Mouse (Mus musculus): ENCODE results near the gene Ctsg. TPM values are rescaled to one million over a fixed set of nuclear protein-coding genes. Genes with fewer than 3 reads are reported as not detected.
"Not testable (repeated sequence)": the region's sequence is repeated elsewhere in the genome, so short reads cannot be mapped to it uniquely, and the experiment has no call there.

Gene Ctsg
- polyA plus RNA-seq (2015; fragmentation: Nextera tagmentation; extraction: Ambion mirVana), result not detected in 2 replicates

GRCm38 (mm10) chr14:56102386-56102785, at the start of gene Ctsg:
Gene Ctsg (minus strand): TSS chr14:56102574.
- no peaks in the 10 kb centered on the region for H3K4me1 ChIP-seq (ENCODE audit: insufficient read depth, low read length)
- H3K9me3 ChIP-seq (ENCODE audit: low read length), result no peaks in the 10 kb centered on the region
- H3K4me2 ChIP-seq (replicated peaks; ENCODE audit: low read depth, low read length), result no peak within 1 kb of the TSS
- no peak within 1 kb of the TSS for H3K9ac ChIP-seq (replicated peaks; ENCODE audit: low read length)
- WGBS, result 69% methylated on average over 10 of the region's 10 CpGs
- no peaks in the 10 kb centered on the region for H3K27me3 ChIP-seq (ENCODE audit: insufficient read depth, low read length)
- no peak for ATAC-seq (ENCODE audit: low FRiP score, low TSS enrichment)
- no peak within 1 kb of the TSS for H3K4me3 ChIP-seq (ENCODE audit: low read length)
- no peaks in the 10 kb centered on the region for H3K36me3 ChIP-seq (ENCODE audit: insufficient read depth, low read length)
- no peak within 1 kb of the TSS for H3K27ac ChIP-seq (ENCODE audit: low read length)

- H3K9ac ChIP-seq (replicated peaks; ENCODE audit: low read length); H3K27ac ChIP-seq (ENCODE audit: low read length); H3K9me3 ChIP-seq (ENCODE audit: low read length); H3K4me1 ChIP-seq (ENCODE audit: insufficient read depth, low read length); ATAC-seq (ENCODE audit: low FRiP score, low TSS enrichment); H3K36me3 ChIP-seq (ENCODE audit: insufficient read depth, low read length); H3K4me2 ChIP-seq (replicated peaks; ENCODE audit: low read depth, low read length); H3K27me3 ChIP-seq (ENCODE audit: insufficient read depth, low read length); H3K4me3 ChIP-seq (ENCODE audit: low read length): not testable (repeated sequence)
- WGBS, result 81% methylated on average over 1 of the region's 1 CpGs
These were observed 31.3 kb upstream of the Ctsg start for GRCm38 (mm10) chr14:56133675-56134074.

- H3K27me3 ChIP-seq (ENCODE audit: insufficient read depth, low read length); H3K36me3 ChIP-seq (ENCODE audit: insufficient read depth, low read length); H3K9me3 ChIP-seq (ENCODE audit: low read length); H3K27ac ChIP-seq (ENCODE audit: low read length); H3K9ac ChIP-seq (replicated peaks; ENCODE audit: low read length); H3K4me2 ChIP-seq (replicated peaks; ENCODE audit: low read depth, low read length); H3K4me3 ChIP-seq (ENCODE audit: low read length); ATAC-seq (ENCODE audit: low FRiP score, low TSS enrichment); H3K4me1 ChIP-seq (ENCODE audit: insufficient read depth, low read length): not testable (repeated sequence)
- 81% methylated on average over 2 of the region's 2 CpGs for WGBS
These were observed 30.1 kb upstream of the Ctsg start, which contains the start of gene Gzmd for GRCm38 (mm10) chr14:56132508-56132907. Gene Gzmd (minus strand): TSS chr14:56132608.

- Histone ChIP-seq H3K4me2 (replicated peaks; ENCODE audit: low read depth, low read length) (no peak overlapping the region), H3K27me3 (ENCODE audit: insufficient read depth, low read length) (no peaks in the 10 kb centered on the region), H3K27ac (ENCODE audit: low read length) (no peak overlapping the region), H3K9ac (replicated peaks; ENCODE audit: low read length) (no peak overlapping the region), H3K4me1 (ENCODE audit: insufficient read depth, low read length) (no peaks in the 10 kb centered on the region), H3K36me3 (ENCODE audit: insufficient read depth, low read length) (no peaks in the 10 kb centered on the region), H3K4me3 (ENCODE audit: low read length) (no peak overlapping the region), H3K9me3 (ENCODE audit: low read length) (no peaks in the 10 kb centered on the region)
- ATAC-seq (ENCODE audit: low FRiP score, low TSS enrichment), result no peak
- whole genome bisulfite sequencing, result 50% methylated on average over 3 of the region's 3 CpGs
These were observed 26.0 kb upstream of the Ctsg start for GRCm38 (mm10) chr14:56128341-56128740.

- ATAC-seq (ENCODE audit: low FRiP score, low TSS enrichment), result no peak
- Histone ChIP-seq H3K27ac (ENCODE audit: low read length) (no peak overlapping the region), H3K4me1 (ENCODE audit: insufficient read depth, low read length) (no peaks in the 10 kb centered on the region), H3K9ac (replicated peaks; ENCODE audit: low read length) (no peak overlapping the region), H3K27me3 (ENCODE audit: insufficient read depth, low read length) (no peaks in the 10 kb centered on the region), H3K4me3 (ENCODE audit: low read length) (no peak overlapping the region), H3K36me3 (ENCODE audit: insufficient read depth, low read length) (no peaks in the 10 kb centered on the region), H3K9me3 (ENCODE audit: low read length) (no peaks in the 10 kb centered on the region), H3K4me2 (replicated peaks; ENCODE audit: low read depth, low read length) (no peak overlapping the region)
- 88% methylated on average over 3 of the region's 3 CpGs for WGBS
These were observed 21.1 kb upstream of the Ctsg start for GRCm38 (mm10) chr14:56123516-56123915.

GRCm38 (mm10) chr14:56120525-56120924, 18.2 kb upstream of the Ctsg start, which contains the start of gene Gzme:
Gene Gzme (minus strand): TSS chr14:56120625.
- no peaks in the 10 kb centered on the region for H3K9me3 ChIP-seq (ENCODE audit: low read length)
- H3K27me3 ChIP-seq (ENCODE audit: insufficient read depth, low read length), result no peaks in the 10 kb centered on the region
- H3K4me2 ChIP-seq (replicated peaks; ENCODE audit: low read depth, low read length), result no peak within 1 kb of the TSS
- H3K36me3 ChIP-seq (ENCODE audit: insufficient read depth, low read length), result no peaks in the 10 kb centered on the region
- no peaks in the 10 kb centered on the region for H3K4me1 ChIP-seq (ENCODE audit: insufficient read depth, low read length)
- ATAC-seq (ENCODE audit: low FRiP score, low TSS enrichment), result no peak
- H3K4me3 ChIP-seq (ENCODE audit: low read length), result no peak within 1 kb of the TSS
- no peak within 1 kb of the TSS for H3K9ac ChIP-seq (replicated peaks; ENCODE audit: low read length)
- H3K27ac ChIP-seq (ENCODE audit: low read length), result no peak within 1 kb of the TSS

GRCm38 (mm10) chr14:56115531-56116310, 13.3 kb upstream of the Ctsg start:
- not testable (repeated sequence) for H3K4me3 ChIP-seq (ENCODE audit: low read length); H3K9me3 ChIP-seq (ENCODE audit: low read length); H3K9ac ChIP-seq (replicated peaks; ENCODE audit: low read length); H3K4me1 ChIP-seq (ENCODE audit: insufficient read depth, low read length); H3K4me2 ChIP-seq (replicated peaks; ENCODE audit: low read depth, low read length); H3K27ac ChIP-seq (ENCODE audit: low read length); H3K36me3 ChIP-seq (ENCODE audit: insufficient read depth, low read length); H3K27me3 ChIP-seq (ENCODE audit: insufficient read depth, low read length); ATAC-seq (ENCODE audit: low FRiP score, low TSS enrichment)
- 93% methylated on average over 33 of the region's 33 CpGs for WGBS

- Histone ChIP-seq H3K27me3 (ENCODE audit: insufficient read depth, low read length) (no peaks in the 10 kb centered on the region), H3K4me3 (ENCODE audit: low read length) (no peak overlapping the region), H3K9me3 (ENCODE audit: low read length) (no peaks in the 10 kb centered on the region), H3K27ac (ENCODE audit: low read length) (no peak overlapping the region), H3K4me2 (replicated peaks; ENCODE audit: low read depth, low read length) (no peak overlapping the region), H3K9ac (replicated peaks; ENCODE audit: low read length) (no peak overlapping the region), H3K4me1 (ENCODE audit: insufficient read depth, low read length) (no peaks in the 10 kb centered on the region), H3K36me3 (ENCODE audit: insufficient read depth, low read length) (no peaks in the 10 kb centered on the region)
- no peak for ATAC-seq (ENCODE audit: low FRiP score, low TSS enrichment)
- WGBS, result 81% methylated on average over 13 of the region's 13 CpGs
These were observed 3.2 kb upstream of the Ctsg start for GRCm38 (mm10) chr14:56105447-56106180.

- Histone ChIP-seq H3K4me1 (ENCODE audit: insufficient read depth, low read length) (no peaks in the 10 kb centered on the region), H3K9me3 (ENCODE audit: low read length) (no peaks in the 10 kb centered on the region), H3K27me3 (ENCODE audit: insufficient read depth, low read length) (no peaks in the 10 kb centered on the region), H3K9ac (replicated peaks; ENCODE audit: low read length) (no peak overlapping the region), H3K4me2 (replicated peaks; ENCODE audit: low read depth, low read length) (no peak overlapping the region), H3K36me3 (ENCODE audit: insufficient read depth, low read length) (no peaks in the 10 kb centered on the region), H3K4me3 (ENCODE audit: low read length) (no peak overlapping the region), H3K27ac (ENCODE audit: low read length) (no peak overlapping the region)
- ATAC-seq (ENCODE audit: low FRiP score, low TSS enrichment), result no peak
- WGBS, result 84% methylated on average over 5 of the region's 5 CpGs
These were observed 2.6 kb upstream of the Ctsg start for GRCm38 (mm10) chr14:56105016-56105415.

GRCm38 (mm10) chr14:56103452-56103851, 1.1 kb upstream of the Ctsg start:
- no peak overlapping the region for H3K27ac ChIP-seq (ENCODE audit: low read length)
- no peaks in the 10 kb centered on the region for H3K36me3 ChIP-seq (ENCODE audit: insufficient read depth, low read length)
- H3K4me2 ChIP-seq (replicated peaks; ENCODE audit: low read depth, low read length), result no peak overlapping the region
- H3K27me3 ChIP-seq (ENCODE audit: insufficient read depth, low read length), result no peaks in the 10 kb centered on the region
- 86% methylated on average over 3 of the region's 3 CpGs for WGBS
- H3K4me1 ChIP-seq (ENCODE audit: insufficient read depth, low read length), result no peaks in the 10 kb centered on the region
- no peak overlapping the region for H3K4me3 ChIP-seq (ENCODE audit: low read length)
- no peak overlapping the region for H3K9ac ChIP-seq (replicated peaks; ENCODE audit: low read length)
- no peaks in the 10 kb centered on the region for H3K9me3 ChIP-seq (ENCODE audit: low read length)
- ATAC-seq (ENCODE audit: low FRiP score, low TSS enrichment), result no peak
